Mouse (Mus musculus) kidney, embryonic 16.5 days (tissue): ENCODE data around the gene Top1. TPM values are rescaled to one million over a fixed set of nuclear protein-coding genes. Genes with fewer than 3 reads are reported as not detected.

ENCODE experiments used
- ATAC-seq: fragments of 200-750 bp; cut with Nextera tagmentation; 2 replicates; pipeline ENCODE4 v1.8.0; 2017; ENCODE audit warnings: moderate TSS enrichment; ENCODE audit not compliant: low FRiP score, low TSS enrichment
- H3K27ac ChIP-seq: fragments of 300-500 bp; sonication (generic); 2 replicates; pipeline ENCODE4 v1.5.1; 2014; ENCODE audit warnings: low read length
- H3K27me3 ChIP-seq: fragments of 300-500 bp; sonication (generic); 2 replicates; pipeline ENCODE4 v1.6.1; 2014; ENCODE audit warnings: low read length, control low read depth, mixed read lengths; ENCODE audit not compliant: insufficient read depth
- H3K36me3 ChIP-seq: fragments of 300-500 bp; sonication (generic); 2 replicates; pipeline ENCODE4 v1.6.1; 2014; ENCODE audit warnings: low read length, control low read depth, mixed read lengths; ENCODE audit not compliant: insufficient read depth
- H3K4me1 ChIP-seq: fragments of 300-500 bp; sonication (generic); 2 replicates; pipeline ENCODE4 v1.6.1; 2014; ENCODE audit warnings: low read length, control low read depth, mixed read lengths; ENCODE audit not compliant: insufficient read depth
- H3K4me2 ChIP-seq: fragments of 300-500 bp; sonication (generic); replicated peaks from 2 replicates; pipeline ENCODE4 v1.6.1; 2014; ENCODE audit warnings: low read depth, low read length
- H3K4me3 ChIP-seq: fragments of 300-500 bp; sonication (generic); 2 replicates; pipeline ENCODE4 v1.5.1; 2014; ENCODE audit warnings: mild to moderate bottlenecking, low read length
- H3K9ac ChIP-seq: fragments of 300-500 bp; sonication (generic); replicated peaks from 2 replicates; pipeline ENCODE4 v1.6.1; 2014; ENCODE audit warnings: low read length
- H3K9me3 ChIP-seq: fragments of 300-500 bp; sonication (generic); 2 replicates; pipeline ENCODE4 v1.6.1; 2016; ENCODE audit warnings: low read length, control low read depth
- WGBS: fragments of 180-500 bp; shearing (Covaris S2); extraction: QIAGEN DNeasy Blood & Tissue Kit; methylation state at CpG from one replicate; pipeline ENCODE4 v1.1.7; 2014; 5-methylcytosine and 5-hydroxymethylcytosine counted together
- polyA plus RNA-seq: library from polyadenylated mRNA; unstranded; fragments of >200 nt; fragmentation: Nextera tagmentation; extraction: Ambion mirVana; gene quantifications from 2 replicates; pipeline ENCODE4 v1.2.1, GENCODE M21; 2015

Gene Top1
- polyA plus RNA-seq, 1 experiment from 2014 or later: 67.7 TPM

DNA sequence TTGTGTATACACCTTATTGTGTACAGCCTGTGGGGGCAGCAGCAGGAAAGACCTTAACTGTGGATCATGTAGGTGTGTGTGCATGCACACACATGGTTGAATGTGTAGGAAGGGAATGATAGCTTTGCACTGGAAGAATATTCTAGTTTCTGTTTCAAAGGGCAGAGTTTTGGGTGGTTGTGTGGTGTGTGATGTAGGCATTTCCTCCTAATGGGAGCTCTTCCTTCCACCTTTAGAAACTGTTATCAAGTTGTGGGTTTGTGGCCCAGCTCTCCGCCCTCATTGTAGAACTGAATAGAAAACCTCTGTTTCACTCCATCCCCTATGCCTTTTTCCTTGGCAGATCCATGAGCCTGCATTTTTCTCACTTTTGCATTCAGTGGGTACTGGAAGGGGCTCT, 99.8 kb downstream of the Top1 start:
- Histone ChIP-seq H3K9me3 (0 out of 2 replicates have a peak, but pooled peaks cover 4% of the 10 kb centered on the region), H3K9ac (no peak overlapping the region), H3K4me3 (no peak overlapping the region), H3K27me3 (no peaks in the 10 kb centered on the region), H3K4me1 (peaks cover 28% of the 10 kb centered on the region; the same call in 1 of the 2 replicates), H3K27ac (peak overlapping the region; percentile 50), H3K36me3 (peaks cover 43% of the 10 kb centered on the region), H3K4me2 (no peak overlapping the region)
- no peak for ATAC-seq
- WGBS: 86% methylated on average over 1 of the region's 1 CpGs

DNA sequence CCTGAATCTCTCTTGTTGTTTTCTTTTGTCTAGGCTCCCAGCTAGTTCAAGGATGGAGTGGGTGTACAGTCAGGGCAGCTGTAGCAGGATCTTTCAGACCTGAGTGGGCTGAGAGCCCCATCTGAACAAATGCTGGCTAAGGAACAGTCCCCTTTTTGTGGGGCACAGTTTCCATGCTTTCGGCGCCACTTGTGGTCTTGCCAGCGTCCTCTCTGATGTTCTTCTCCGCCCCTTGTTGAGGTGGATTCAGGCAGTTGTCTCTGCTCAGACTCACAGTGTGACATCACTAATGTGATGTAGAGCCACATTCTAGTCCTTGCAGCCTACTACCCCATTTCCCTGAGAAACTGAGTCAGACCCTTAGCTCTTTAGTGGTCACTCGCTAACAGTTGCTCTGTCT, 100.9 kb downstream of the Top1 start:
- no peaks in the 10 kb centered on the region for H3K27me3 ChIP-seq
- H3K9ac ChIP-seq: no peak overlapping the region
- no peak overlapping the region for H3K4me3 ChIP-seq
- no peak overlapping the region for H3K27ac ChIP-seq
- 97% methylated on average over 5 of the region's 5 CpGs for WGBS
- 0 out of 2 replicates have a peak, but pooled peaks cover 4% of the 10 kb centered on the region for H3K9me3 ChIP-seq
- peaks cover 21% of the 10 kb centered on the region; the same call in 1 of the 2 replicates for H3K4me1 ChIP-seq
- no peak overlapping the region for H3K4me2 ChIP-seq
- peaks cover 54% of the 10 kb centered on the region for H3K36me3 ChIP-seq
- ATAC-seq: no peak

- Histone ChIP-seq H3K4me1 (peaks cover 21% of the 10 kb centered on the region; the same call in 1 of the 2 replicates), H3K9ac (no peak overlapping the region), H3K36me3 (peaks cover 59% of the 10 kb centered on the region), H3K4me3 (no peak overlapping the region), H3K4me2 (no peak overlapping the region), H3K9me3 (0 out of 2 replicates have a peak, but pooled peaks cover 4% of the 10 kb centered on the region), H3K27ac (no peak overlapping the region), H3K27me3 (no peaks in the 10 kb centered on the region)
- 91% methylated on average over 10 of the region's 10 CpGs for WGBS
- ATAC-seq: no peak
Observed at GRCm38 (mm10) chr2:160747075-160747474, 101.4 kb downstream of the Top1 start.

GRCm38 (mm10) chr2:160756583-160757203, 111.0 kb downstream of the Top1 start:
- Histone ChIP-seq H3K9me3 (no peaks in the 10 kb centered on the region), H3K36me3 (peaks cover 97% of the 10 kb centered on the region), H3K27ac (no peak overlapping the region), H3K9ac (no peak overlapping the region), H3K27me3 (no peaks in the 10 kb centered on the region), H3K4me1 (no peaks in the 10 kb centered on the region), H3K4me2 (no peak overlapping the region), H3K4me3 (no peak overlapping the region)
- WGBS: 77% methylated on average over 6 of the region's 6 CpGs
- no peak for ATAC-seq

DNA sequence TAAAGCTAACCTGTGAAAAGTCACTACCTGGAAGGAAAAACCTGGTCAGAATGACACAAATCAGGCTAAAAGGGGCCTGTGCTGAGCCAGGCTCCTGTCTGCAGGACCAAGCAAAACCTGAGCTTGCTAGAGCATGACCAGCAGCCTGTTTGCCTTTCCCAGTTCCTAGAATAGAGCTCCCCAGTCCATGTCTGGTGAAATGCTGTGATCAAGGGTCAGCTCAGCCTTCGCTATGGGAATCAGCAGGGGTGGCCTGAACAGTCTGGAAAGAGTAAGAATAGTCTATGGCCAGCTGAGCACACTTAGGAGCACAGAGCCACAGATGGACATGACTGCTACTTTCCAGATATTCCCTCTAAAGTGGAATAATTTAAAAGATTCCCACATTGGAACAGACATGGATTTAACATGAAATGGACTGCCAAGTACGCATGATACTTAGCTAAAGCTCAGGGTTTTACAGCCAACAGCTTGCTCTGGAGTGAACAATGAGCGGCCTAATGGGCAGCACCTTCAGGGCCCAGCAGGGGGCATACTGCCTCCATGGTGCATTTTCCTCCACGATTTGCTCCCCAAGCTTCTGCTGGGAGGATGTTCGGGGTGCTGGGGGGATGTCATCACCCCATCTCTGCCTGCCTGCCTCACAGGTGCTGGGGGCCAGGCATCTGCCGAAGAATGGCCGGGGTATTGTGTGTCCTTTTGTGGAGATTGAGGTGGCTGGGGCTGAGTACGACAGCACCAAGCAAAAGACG, 114.9 kb downstream of the Top1 start:
- Histone ChIP-seq H3K4me3 (no peak overlapping the region), H3K36me3 (peaks cover 79% of the 10 kb centered on the region), H3K4me2 (no peak overlapping the region), H3K27ac (no peak overlapping the region), H3K4me1 (no peaks in the 10 kb centered on the region), H3K27me3 (no peaks in the 10 kb centered on the region), H3K9me3 (no peaks in the 10 kb centered on the region), H3K9ac (no peak overlapping the region)
- WGBS: 87% methylated on average over 9 of the region's 9 CpGs
- no peak for ATAC-seq

DNA sequence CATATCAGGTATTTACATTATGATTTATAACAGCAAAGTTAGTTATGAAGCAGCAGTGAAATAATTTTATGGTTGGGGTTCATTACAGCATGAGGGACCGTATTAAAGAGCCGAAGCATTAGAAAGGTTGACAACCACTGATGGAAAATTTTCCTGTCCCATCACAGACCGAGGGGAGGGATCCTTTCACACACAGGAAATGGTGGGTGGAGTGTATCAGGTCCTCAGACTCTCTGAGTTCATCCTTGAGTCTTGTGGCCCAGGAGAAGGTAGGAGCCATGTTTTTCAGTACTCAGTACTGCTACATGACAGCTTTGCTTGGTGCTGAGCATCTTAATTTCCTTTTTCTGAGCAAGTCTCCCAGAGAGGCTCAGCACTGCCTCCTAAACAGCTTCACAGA, 118.1 kb downstream of the Top1 start:
- H3K9ac ChIP-seq: no peak overlapping the region

DNA sequence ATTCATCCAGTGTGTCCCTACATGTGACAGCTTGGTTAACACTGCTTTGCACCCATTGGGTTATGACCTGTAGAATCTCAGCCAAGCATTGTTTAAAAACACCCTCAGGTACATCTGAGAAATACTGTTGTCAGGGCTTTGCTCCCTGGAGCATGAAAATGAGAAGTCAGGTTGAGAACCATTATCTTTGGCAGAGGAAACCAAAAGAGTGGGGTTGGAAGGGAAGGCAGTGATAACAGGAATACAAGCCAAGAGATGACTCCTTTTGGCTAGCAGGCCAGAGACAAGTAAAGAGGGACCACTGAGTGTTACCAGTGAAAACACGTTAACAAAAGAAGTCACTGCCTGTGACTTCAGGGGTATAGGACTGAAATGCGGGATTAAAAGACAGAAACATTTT, 118.7 kb downstream of the Top1 start:
- H3K9me3 ChIP-seq: no peaks in the 10 kb centered on the region
- 90% methylated on average over 2 of the region's 2 CpGs for WGBS
- no peak overlapping the region for H3K27ac ChIP-seq
- H3K36me3 ChIP-seq: peaks cover 42% of the 10 kb centered on the region
- H3K4me3 ChIP-seq: no peak overlapping the region
- no peak overlapping the region for H3K9ac ChIP-seq
- H3K27me3 ChIP-seq: no peaks in the 10 kb centered on the region
- no peak overlapping the region for H3K4me2 ChIP-seq
- no peak for ATAC-seq
- H3K4me1 ChIP-seq: no peaks in the 10 kb centered on the region

More for the DNA sequence above, 118.1 kb downstream of the Top1 start:
- H3K9me3 ChIP-seq: no peaks in the 10 kb centered on the region
- H3K4me2 ChIP-seq: no peak overlapping the region
- no peak overlapping the region for H3K4me3 ChIP-seq
- no peak overlapping the region for H3K27ac ChIP-seq
- no peak for ATAC-seq
- 82% methylated on average over 3 of the region's 3 CpGs for WGBS
- H3K4me1 ChIP-seq: no peaks in the 10 kb centered on the region
- no peaks in the 10 kb centered on the region for H3K27me3 ChIP-seq
- peaks cover 48% of the 10 kb centered on the region for H3K36me3 ChIP-seq

DNA sequence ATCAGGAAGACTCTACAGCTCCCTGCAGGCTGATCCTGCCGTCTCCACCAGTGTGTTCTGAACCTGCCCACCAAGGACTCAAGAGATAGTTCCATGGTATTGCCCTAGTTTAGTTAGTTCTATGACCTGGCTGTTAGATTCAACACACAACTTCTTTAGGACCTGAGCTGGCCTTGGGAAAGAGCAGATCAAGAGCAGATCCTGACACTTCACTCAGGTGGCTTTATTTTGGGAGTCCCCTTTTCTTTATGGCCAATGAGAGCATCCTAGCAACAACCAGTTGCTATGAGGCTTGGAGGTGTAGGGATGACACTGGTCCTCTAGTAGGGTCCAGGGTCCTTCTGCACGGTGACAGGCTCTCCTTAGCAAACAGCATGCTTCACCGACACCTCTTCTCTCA, 119.4 kb downstream of the Top1 start:
- ATAC-seq: no peak
- H3K36me3 ChIP-seq: peaks cover 35% of the 10 kb centered on the region
- H3K4me1 ChIP-seq: no peaks in the 10 kb centered on the region
- H3K27ac ChIP-seq: no peak overlapping the region
- no peak overlapping the region for H3K4me3 ChIP-seq
- H3K4me2 ChIP-seq: no peak overlapping the region
- 69% methylated on average over 3 of the region's 3 CpGs for WGBS
- no peaks in the 10 kb centered on the region for H3K9me3 ChIP-seq
- H3K9ac ChIP-seq: no peak overlapping the region
- no peaks in the 10 kb centered on the region for H3K27me3 ChIP-seq

DNA sequence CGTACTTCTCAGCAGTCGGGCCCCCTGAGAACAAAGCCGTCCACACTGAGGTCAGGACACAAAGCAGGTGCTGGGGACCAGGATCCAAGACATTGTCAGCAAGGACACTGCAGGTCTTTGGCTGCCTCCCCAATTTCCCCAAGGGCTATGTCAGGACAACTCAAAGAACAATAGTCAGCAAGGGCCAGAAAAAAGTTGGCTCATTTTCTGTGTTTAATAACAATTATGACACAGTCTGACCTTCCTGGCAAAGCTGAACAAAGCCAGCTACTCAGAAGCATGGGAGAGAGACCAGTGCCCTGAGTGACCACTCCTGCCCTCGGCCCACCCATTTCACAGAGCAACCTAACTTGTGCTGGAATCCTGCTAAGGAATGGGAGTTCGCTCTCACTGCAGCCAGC, 120.7 kb downstream of the Top1 start:
- Histone ChIP-seq H3K27me3 (no peaks in the 10 kb centered on the region), H3K4me2 (no peak overlapping the region), H3K9ac (no peak overlapping the region), H3K4me3 (no peak overlapping the region), H3K9me3 (no peaks in the 10 kb centered on the region), H3K27ac (no peak overlapping the region), H3K4me1 (no peaks in the 10 kb centered on the region), H3K36me3 (peaks cover 29% of the 10 kb centered on the region)
- 78% methylated on average over 5 of the region's 5 CpGs for WGBS
- ATAC-seq: no peak

DNA sequence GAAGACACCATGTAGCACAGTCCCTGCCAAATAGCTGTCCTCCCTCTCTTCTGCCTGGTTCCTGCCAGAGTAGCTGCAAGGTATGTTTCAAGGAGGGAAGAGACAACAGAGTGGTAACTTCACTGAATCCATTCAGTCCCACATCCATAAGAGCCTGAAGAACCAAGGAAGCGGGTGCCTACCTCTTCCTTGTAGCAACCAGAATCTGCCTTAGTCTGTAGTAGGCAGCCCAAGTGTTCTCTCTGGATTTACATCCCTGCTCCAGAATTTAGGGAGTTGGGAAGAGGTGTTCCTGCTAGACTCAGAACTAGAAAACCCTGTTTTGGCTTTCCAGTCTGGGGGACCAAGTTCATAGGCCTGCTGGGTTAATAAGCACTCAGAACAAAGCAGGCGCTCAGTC, 121.5 kb downstream of the Top1 start:
- Histone ChIP-seq H3K36me3 (peaks cover 21% of the 10 kb centered on the region), H3K4me3 (no peak overlapping the region), H3K27ac (no peak overlapping the region), H3K9ac (no peak overlapping the region), H3K9me3 (no peaks in the 10 kb centered on the region), H3K4me1 (no peaks in the 10 kb centered on the region), H3K4me2 (no peak overlapping the region), H3K27me3 (no peaks in the 10 kb centered on the region)
- no peak for ATAC-seq
- 95% methylated on average over 2 of the region's 2 CpGs for WGBS
